Mouse (Mus musculus) heart, postnatal 0 days (tissue): ENCODE measurements around the gene Polr2j.

Source experiments
- CTCF ChIP-seq: IDR thresholded peaks from 2 replicates; pipeline ENCODE4 v1.5.1; 2016; ENCODE audit warnings: antibody characterized with exemption, control low read depth, low read depth
- EP300 ChIP-seq: IDR thresholded peaks from 2 replicates; pipeline ENCODE4 v1.6.1; 2016; ENCODE audit warnings: antibody characterized with exemption, low read depth

DNA sequence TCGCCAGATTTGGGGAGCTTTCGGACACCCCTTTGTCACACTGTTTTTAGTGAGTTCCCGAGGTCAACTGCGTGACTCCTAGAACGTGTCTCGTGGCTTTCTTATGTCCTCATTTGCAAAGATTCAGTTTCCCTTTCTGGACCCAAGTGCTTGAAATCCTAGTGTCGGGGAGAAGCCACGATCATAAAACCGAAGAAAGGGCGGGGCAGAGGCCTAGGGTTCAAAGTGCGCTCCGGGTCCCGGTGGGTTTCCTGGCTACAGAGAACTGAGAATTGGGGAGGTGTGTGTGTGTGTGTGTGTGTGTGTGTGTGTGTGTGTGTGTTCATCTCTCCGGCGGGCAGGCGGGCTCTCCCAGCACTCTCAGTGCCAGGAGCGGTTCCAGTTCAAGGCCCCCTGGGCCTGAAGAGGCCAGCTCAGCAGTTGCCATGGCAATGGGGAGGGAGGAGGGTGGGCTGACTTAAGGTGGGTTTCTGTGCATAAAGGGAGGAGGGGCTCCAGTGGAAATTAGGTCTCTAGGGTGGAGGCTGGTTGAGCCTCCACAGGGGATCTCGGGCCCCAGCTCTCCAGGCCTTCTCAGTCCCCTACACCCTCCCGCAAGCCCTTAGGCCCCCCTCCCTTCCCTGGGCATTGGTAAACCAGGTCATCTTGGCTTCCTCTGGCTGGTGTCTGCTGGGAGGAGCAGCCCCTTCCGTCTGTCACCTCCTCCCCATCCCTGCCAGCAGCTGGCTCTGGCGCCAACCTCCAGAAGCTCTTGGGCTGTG, 31.4 kb upstream of the Polr2j start:
- TF ChIP-seq CTCF (no peak), EP300 (no peak)
